8 mouse cellular contexts compared by ENCODE assay signal in the genomic region with DNA sequence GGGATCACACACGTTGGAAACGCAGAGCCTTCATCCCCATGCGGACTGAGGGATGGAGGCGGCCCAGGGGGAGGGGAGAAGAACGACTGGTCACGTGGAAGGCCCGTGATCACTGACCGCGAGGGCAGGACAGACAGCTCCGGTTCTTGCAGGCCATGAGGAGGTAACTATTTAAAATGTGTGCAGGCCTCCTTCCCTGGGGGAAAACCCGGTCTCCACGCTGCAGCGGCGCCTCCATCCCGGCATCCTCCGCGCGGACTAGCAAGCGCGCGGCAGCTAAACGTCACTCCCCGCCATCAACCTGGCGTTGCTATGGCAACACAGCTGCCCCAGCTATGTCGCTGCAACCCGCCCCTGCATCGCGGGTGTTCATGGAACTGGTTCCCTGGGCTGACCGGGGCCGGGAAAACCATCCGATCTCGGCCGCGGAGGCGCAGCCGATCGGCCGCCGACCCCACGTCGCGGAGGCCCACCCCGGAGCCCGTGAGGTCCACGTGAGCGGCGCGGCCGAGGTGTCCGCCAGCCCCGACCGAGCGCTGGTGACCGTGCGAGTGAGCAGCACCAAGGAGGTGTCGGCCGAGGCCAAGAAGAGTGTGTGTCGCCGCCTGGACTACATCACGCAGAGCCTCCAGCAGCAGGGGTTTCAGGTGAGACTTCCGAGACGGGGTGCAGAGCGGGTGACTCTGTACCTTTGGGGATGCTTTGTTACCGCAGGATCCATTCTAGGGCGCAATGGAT. TPM values are rescaled to one million over a fixed set of nuclear protein-coding genes. Genes with fewer than 3 reads are reported as not detected.
A peak's percentile ranks its signal among the peaks of the same experiment; 100 is the strongest.
DNase-seq lines count a peak whose midpoint lies in the region; ATAC-seq and TF ChIP-seq lines count a peak whose summit lies in the region.

No protein-coding gene starts in this region.

- no peaks in the 10 kb centered on the region for H3K36me3 ChIP-seq in heart, embryonic 13.5 days
- H3K36me3 ChIP-seq in kidney, postnatal 0 days (ENCODE audit: insufficient read depth, low read length), result no peaks in the 10 kb centered on the region
- no peaks in the 10 kb centered on the region for H3K36me3 ChIP-seq in liver, embryonic 11.5 days (ENCODE audit: control insufficient read depth, insufficient read depth, low read length)
- no peaks in the 10 kb centered on the region for H3K36me3 ChIP-seq in myocyte (ENCODE audit: control insufficient read depth, insufficient read depth)

- peak overlapping the region; percentile 78 for H3K4me2 ChIP-seq in heart, embryonic 13.5 days
- peak overlapping the region; percentile 69 for H3K4me2 ChIP-seq in kidney, postnatal 0 days (ENCODE audit: low read length)
- peak overlapping the region; percentile 83 for H3K4me2 ChIP-seq in liver, embryonic 11.5 days
- H3K4me2 ChIP-seq in myocyte (ENCODE audit: low read depth), result peak overlapping the region; percentile 92

- peak; percentile 95 for DNase-seq in kidney, postnatal 0 days (ENCODE audit: low spot score)
- DNase-seq in liver, embryonic 11.5 days (ENCODE audit: low spot score), result peak; percentile 81
- peak; percentile 75 to 87 for DNase-seq in spleen, postnatal 4 days (ENCODE audit: low spot score in 2 of 2)

- ATAC-seq in CD4-positive, CD25-positive, alpha-beta regulatory T cell, adult 4 months, result peak; percentile 99
- ATAC-seq in erythroid progenitor cell, adult 5-6 weeks (replicated peaks; ENCODE audit: low FRiP score, poor library complexity, severe bottlenecking), result peak; percentile 97
- peak; percentile 85 for ATAC-seq in heart, embryonic 13.5 days (ENCODE audit: extremely low read depth, insufficient number of reproducible peaks, low FRiP score, low TSS enrichment)
- peak; percentile 95 for ATAC-seq in kidney, postnatal 0 days (replicated peaks; ENCODE audit: low FRiP score, low read depth)
- peak; percentile 93 for ATAC-seq in liver, embryonic 11.5 days (replicated peaks; ENCODE audit: low FRiP score)

- peak; percentile 69 for TF ChIP-seq POLR2A in myocyte (IDR thresholded peaks at IDR 0.05; ENCODE audit: insufficient read length, low read depth)

- H3K4me1 ChIP-seq in brown adipose tissue, adult 24 weeks (ENCODE audit: control insufficient read depth, insufficient read depth, insufficient read length, low read length), result no peaks in the 10 kb centered on the region; the same call in 1 of the 2 replicates
- peaks cover 15% of the 10 kb centered on the region for H3K4me1 ChIP-seq in heart, embryonic 13.5 days
- no peaks in the 10 kb centered on the region for H3K4me1 ChIP-seq in kidney, postnatal 0 days (replicated peaks; ENCODE audit: insufficient read depth, low read length)
- H3K4me1 ChIP-seq in liver, embryonic 11.5 days (replicated peaks; ENCODE audit: control insufficient read depth, insufficient read depth, low read length), result peaks cover 3% of the 10 kb centered on the region; the same call in 1 of the 2 replicates

- H3K9me3 ChIP-seq in heart, embryonic 13.5 days, result no peaks in the 10 kb centered on the region
- no peaks in the 10 kb centered on the region for H3K9me3 ChIP-seq in kidney, postnatal 0 days (replicated peaks; ENCODE audit: low read length)
- no peaks in the 10 kb centered on the region for H3K9me3 ChIP-seq in liver, embryonic 11.5 days (ENCODE audit: control insufficient read depth, low read length)

- H3K27ac ChIP-seq in brown adipose tissue, adult 24 weeks (replicated peaks; ENCODE audit: low read depth, low read length), result no peak overlapping the region
- peak overlapping the region; percentile 68 for H3K27ac ChIP-seq in heart, embryonic 13.5 days (replicated peaks)
- H3K27ac ChIP-seq in kidney, postnatal 0 days, result peak overlapping the region; percentile 66
- no peak overlapping the region; the same call in 1 of the 2 replicates for H3K27ac ChIP-seq in liver, embryonic 11.5 days (ENCODE audit: low read depth, low read length)

- H3K79me2 ChIP-seq in myocyte (ENCODE audit: control insufficient read depth, insufficient read depth), result peaks cover 11% of the 10 kb centered on the region

- peak overlapping the region; percentile 85 for H3K9ac ChIP-seq in heart, embryonic 13.5 days
- H3K9ac ChIP-seq in kidney, postnatal 0 days (ENCODE audit: low read depth, low read length), result peak overlapping the region; percentile 67
- peak overlapping the region; percentile 64 for H3K9ac ChIP-seq in liver, embryonic 11.5 days (ENCODE audit: low read depth, low read length)

- TF ChIP-seq CTCF in kidney, postnatal 0 days (IDR thresholded peaks at IDR 0.05; ENCODE audit: low read depth), result no peak

- H3K27me3 ChIP-seq in heart, embryonic 13.5 days (replicated peaks), result no peaks in the 10 kb centered on the region
- no peaks in the 10 kb centered on the region for H3K27me3 ChIP-seq in kidney, postnatal 0 days (ENCODE audit: insufficient read depth, low read length)
- H3K27me3 ChIP-seq in liver, embryonic 11.5 days (replicated peaks; ENCODE audit: control insufficient read depth, insufficient read depth, low read length), result no peaks in the 10 kb centered on the region
- no peaks in the 10 kb centered on the region for H3K27me3 ChIP-seq in myocyte (ENCODE audit: control insufficient read depth, insufficient read depth, insufficient read length)

- peak overlapping the region; percentile 85 for H3K4me3 ChIP-seq in brown adipose tissue, adult 24 weeks (ENCODE audit: insufficient read depth, low read depth, low read length)
- H3K4me3 ChIP-seq in heart, embryonic 13.5 days, result peak overlapping the region; percentile 76
- peak overlapping the region; percentile 68 for H3K4me3 ChIP-seq in kidney, postnatal 0 days (replicated peaks; ENCODE audit: low read depth, low read length)
- H3K4me3 ChIP-seq in liver, embryonic 11.5 days (ENCODE audit: low read depth, low read length), result peak overlapping the region; percentile 71
- H3K4me3 ChIP-seq in myocyte, result peak overlapping the region; percentile 85

- under 1% methylated on average over 65 of the region's 65 CpGs for WGBS in heart, embryonic 13.5 days
- WGBS in kidney, postnatal 0 days, result under 1% methylated on average over 65 of the region's 65 CpGs
- WGBS in liver, embryonic 11.5 days, result under 1% methylated on average over 65 of the region's 65 CpGs

- peak overlapping the region; percentile 21 for H3ac ChIP-seq in myocyte (ENCODE audit: control insufficient read depth, insufficient read length)

TF ChIP-seq in myocyte, 11 proteins besides CTCF, POLR2A, EP300 and RAD21:
- TF ChIP-seq MYOG (IDR thresholded peaks at IDR 0.05; ENCODE audit: control insufficient read depth in 1 of 3, insufficient read depth in 1 of 3, insufficient read length in 2 of 3, low read depth in 2 of 3) (peak in 2 of 3 experiments; percentile 66 to 77), SRF (IDR thresholded peaks at IDR 0.05; ENCODE audit: control insufficient read depth, insufficient read length, low read depth) (peak; percentile 35), REST (IDR thresholded peaks at IDR 0.05; ENCODE audit: insufficient read depth, insufficient read length) (no peak), MYOD1 (IDR thresholded peaks at IDR 0.05; ENCODE audit: control insufficient read depth in 1 of 3, insufficient read length in 2 of 3, low read depth in 2 of 3) (peak in 2 of 3 experiments; percentile 88 to 91), CEBPB (IDR thresholded peaks at IDR 0.05; ENCODE audit: insufficient read depth, poor library complexity, severe bottlenecking) (no peak), TCF3 (IDR thresholded peaks at IDR 0.05; ENCODE audit: insufficient read length, low read depth) (no peak), E2F4 (IDR thresholded peaks at IDR 0.05; ENCODE audit: insufficient read depth) (peak; percentile 11), POLR2AphosphoS2 (IDR thresholded peaks at IDR 0.05; ENCODE audit: insufficient read length, low read depth) (peak; percentile 34), TCF12 (IDR thresholded peaks at IDR 0.05; ENCODE audit: insufficient read depth, poor library complexity, severe bottlenecking) (no peak), USF1 (IDR thresholded peaks at IDR 0.05; ENCODE audit: low read depth) (peak; percentile 78), MAX (IDR thresholded peaks at IDR 0.05; ENCODE audit: low read depth) (no peak)

RNA-seq across cellular contexts. Expression of a gene that starts 0.5 kb away (rescaled TPM):
- polyA plus RNA-seq in CD4-positive, CD25-positive, alpha-beta regulatory T cell, adult 4 months (2017; shearing (Covaris generic)), result 1 to 10 TPM in 1 of 2 experiments, under 1 TPM in 1; 0.37 to 1.2 TPM
- 9.3 and 13.5 TPM in 2 replicates for polyA plus RNA-seq in brown adipose tissue, adult 24 weeks (2012; ENCODE audit: insufficient read depth, insufficient read length, missing spikeins)
- total RNA-seq in erythroid progenitor cell, adult 5-6 weeks (2015; ENCODE audit: low replicate concordance), result not detected in 2 replicates
- total RNA-seq in erythroid progenitor cell, adult 5-6 weeks (2017; ENCODE audit: low replicate concordance), result 1.1 TPM in 1 of 2 replicates, not detected in the other
- 10.6 and 11.7 TPM in 2 replicates for polyA plus RNA-seq in heart, embryonic 13.5 days (2015; fragmentation: Nextera tagmentation; extraction: Ambion mirVana)
- polyA plus RNA-seq in kidney, postnatal 0 days (2015; fragmentation: Nextera tagmentation; extraction: Ambion mirVana), result 29.4 and 31.8 TPM in 2 replicates
- 7.4 and 8.3 TPM in 2 replicates for polyA plus RNA-seq in liver, embryonic 11.5 days (2014; fragmentation: Nextera tagmentation; extraction: Ambion mirVana)
- 8.0 TPM for polyA plus RNA-seq in myocyte (2012; fragmentation: generic; extraction: Trizol)

Comparison
In these comparisons a context has a peak if more than half of its experiments do, and no peak if none do; other contexts are left out.
1. H3K27ac ChIP-seq: peak in heart, embryonic 13.5 days (single experiment) and kidney, postnatal 0 days (single experiment); none in brown adipose tissue, adult 24 weeks (single experiment) and liver, embryonic 11.5 days (single experiment).
2. Peak in every context shown above with its lines, with median percentiles within 50 percentile points of each other: ATAC-seq, H3K4me3 ChIP-seq, H3K4me2 ChIP-seq, H3K9ac ChIP-seq and DNase-seq.